Comparison of ENCODE assay signal across 37 mouse cellular contexts in genomic region chr15:32156126-32156525, GRCm38 (mm10). TPM values are rescaled to one million over a fixed set of nuclear protein-coding genes. Genes with fewer than 3 reads are reported as not detected.
DNase-seq lines count a peak whose midpoint lies in the region; ATAC-seq lines count a peak whose summit lies in the region.
"Had no signal": no experiment of that assay in that cellular context is flagged by ENCODE, and none has a peak within 500 bp of the region (broad histone marks: within the 10 kb centered on the region; RNA-seq: fewer than 3 reads in every experiment).

No protein-coding gene starts in this region.

- H3K27ac ChIP-seq in embryonic facial prominence, embryonic 14.5 days (replicated peaks; ENCODE audit: low read depth, low read length): peak overlapping the region; percentile 58
- H3K27ac ChIP-seq in limb, embryonic 15.5 days: peak overlapping the region; percentile 48; the same call in 1 of the 2 replicates
- H3K27ac ChIP-seq: forebrain, embryonic 12.5 days; heart, embryonic 13.5 days; hindbrain, embryonic 10.5 days; hindbrain, embryonic 15.5 days; intestine, embryonic 15.5 days; liver, embryonic 14.5 days; midbrain, embryonic 12.5 days; neural tube, embryonic 12.5 days had no signal

- H3K4me2 ChIP-seq in embryonic facial prominence, embryonic 14.5 days (ENCODE audit: low read depth, low read length): peak overlapping the region; percentile 18; the same call in 1 of the 2 replicates
- 0 out of 2 replicates have a peak overlapping the region, but pooled peaks have one; percentile 13 for H3K4me2 ChIP-seq in limb, embryonic 15.5 days
- H3K4me2 ChIP-seq: forebrain, embryonic 12.5 days; heart, embryonic 13.5 days; hindbrain, embryonic 15.5 days; intestine, embryonic 15.5 days; lung, embryonic 14.5 days; midbrain, embryonic 12.5 days; neural tube, embryonic 12.5 days had no signal

- no peaks in the 10 kb centered on the region for H3K36me3 ChIP-seq in embryonic facial prominence, embryonic 14.5 days (ENCODE audit: control insufficient read depth, insufficient read depth, low read length)
- H3K36me3 ChIP-seq in limb, embryonic 15.5 days: no peaks in the 10 kb centered on the region
- H3K36me3 ChIP-seq: forebrain, embryonic 12.5 days; G1E; heart, embryonic 13.5 days; hindbrain, embryonic 10.5 days; hindbrain, embryonic 15.5 days; intestine, embryonic 15.5 days; midbrain, embryonic 12.5 days; neural tube, embryonic 12.5 days had no signal

- peaks cover 6% of the 10 kb centered on the region; the same call in 1 of the 2 replicates for H3K4me1 ChIP-seq in embryonic facial prominence, embryonic 14.5 days (ENCODE audit: control insufficient read depth, insufficient read depth, low read length)
- H3K4me1 ChIP-seq in limb, embryonic 15.5 days: 0 out of 2 replicates have a peak, but pooled peaks cover 3% of the 10 kb centered on the region
- H3K4me1 ChIP-seq: heart, embryonic 13.5 days; hindbrain, embryonic 10.5 days; hindbrain, embryonic 15.5 days; intestine, embryonic 15.5 days; midbrain, embryonic 12.5 days; neural tube, embryonic 12.5 days had no signal

- H3K9ac ChIP-seq in embryonic facial prominence, embryonic 14.5 days (ENCODE audit: low read depth, low read length): no peak overlapping the region
- H3K9ac ChIP-seq in limb, embryonic 15.5 days: no peak overlapping the region
- H3K9ac ChIP-seq: forebrain, embryonic 12.5 days; forebrain, postnatal 0 days; heart, embryonic 13.5 days; hindbrain, embryonic 15.5 days; intestine, embryonic 15.5 days; liver, embryonic 14.5 days; lung, embryonic 14.5 days; midbrain, embryonic 12.5 days; neural tube, embryonic 12.5 days had no signal

- H3K4me3 ChIP-seq in embryonic facial prominence, embryonic 14.5 days (ENCODE audit: low read depth, low read length): no peak overlapping the region
- H3K4me3 ChIP-seq in limb, embryonic 15.5 days: no peak overlapping the region
- H3K4me3 ChIP-seq: erythroblast, embryonic 14.5 days; forebrain, embryonic 12.5 days; heart, embryonic 13.5 days; hindbrain, embryonic 10.5 days; hindbrain, embryonic 15.5 days; intestine, embryonic 15.5 days; midbrain, embryonic 12.5 days; myocyte; neural tube, embryonic 12.5 days had no signal

- DNase-seq in embryo, embryonic 10.5 days (ENCODE audit: low spot score): peak; percentile 33
- DNase-seq in embryo, embryonic 9.5 days (ENCODE audit: extremely low spot score): no peak
- DNase-seq in embryonic facial prominence, embryonic 14.5 days (ENCODE audit: low spot score): peak; percentile 64
- peak; percentile 14 for DNase-seq in hindlimb bud, embryonic 11.5 days (ENCODE audit: extremely low spot score, low read depth, low spot score)
- no peak for DNase-seq in urinary bladder, postnatal 25 days (ENCODE audit: low spot score)
- DNase-seq in kidney, adult 11 months: no peak
- DNase-seq in layer of hippocampus, adult 9-10 months (ENCODE audit: low spot score): no peak
- DNase-seq: adrenal gland, adult 8-10 months; cerebellum, adult 9-11 months; forebrain, postnatal 0 days; gastrocnemius, postnatal 10 days; heart, postnatal 14 days; kidney, adult 9 months; kidney, postnatal 10 days; layer of hippocampus, adult 9-11 months; liver; lung, embryonic 14.5 days; lung, postnatal 14 days; right cerebral cortex, adult 18-20 months; right cerebral cortex, postnatal 4 days; thymus, adult 2 months; thymus, postnatal 36 days had no signal

- H3K27me3 ChIP-seq in embryonic facial prominence, embryonic 14.5 days (replicated peaks; ENCODE audit: control insufficient read depth, insufficient read depth, low read length): no peaks in the 10 kb centered on the region
- no peaks in the 10 kb centered on the region for H3K27me3 ChIP-seq in limb, embryonic 15.5 days
- H3K27me3 ChIP-seq: heart, embryonic 13.5 days; hindbrain, embryonic 15.5 days; intestine, embryonic 15.5 days; midbrain, embryonic 12.5 days; neural tube, embryonic 12.5 days had no signal

- WGBS in embryonic facial prominence, embryonic 14.5 days: 37% methylated on average over 5 of the region's 5 CpGs
- WGBS in limb, embryonic 15.5 days: 32% methylated on average over 5 of the region's 5 CpGs

- H3K9me3 ChIP-seq in embryonic facial prominence, embryonic 14.5 days (ENCODE audit: control insufficient read depth, low read length): no peaks in the 10 kb centered on the region
- no peaks in the 10 kb centered on the region for H3K9me3 ChIP-seq in limb, embryonic 15.5 days
- H3K9me3 ChIP-seq: forebrain, embryonic 12.5 days; G1E; heart, embryonic 13.5 days; hindbrain, embryonic 10.5 days; hindbrain, embryonic 15.5 days; intestine, embryonic 15.5 days; midbrain, embryonic 12.5 days; neural tube, embryonic 12.5 days had no signal

- no peak for ATAC-seq in embryonic facial prominence, embryonic 14.5 days (ENCODE audit: low read depth)
- peak; percentile 4; the same call in 1 of the 2 replicates for ATAC-seq in limb, embryonic 15.5 days (ENCODE audit: insufficient number of reproducible peaks, low FRiP score, low TSS enrichment, low read depth)
- ATAC-seq: forebrain, postnatal 0 days; intestine, embryonic 15.5 days had no signal

RNA-seq across cellular contexts. Expression of gene Tas2r119, which starts 21.0 kb away (rescaled TPM):
- not detected in 2 replicates for polyA plus RNA-seq in embryonic facial prominence, embryonic 14.5 days (2014; fragmentation: Nextera tagmentation; extraction: Ambion mirVana)
- polyA plus RNA-seq in limb, embryonic 15.5 days (2015; fragmentation: Nextera tagmentation; extraction: Ambion mirVana): 0.17 and 0.29 TPM in 2 replicates
- polyA plus RNA-seq: erythroblast, embryonic 14.5 days; forebrain, embryonic 12.5 days; forebrain, postnatal 0 days; G1E; gonadal fat pad, adult 2 months; heart, embryonic 13.5 days; hindbrain, embryonic 10.5 days; hindbrain, embryonic 15.5 days; intestine, embryonic 15.5 days; large intestine, adult 2 months; liver, embryonic 14.5 days; lung, embryonic 14.5 days; midbrain, embryonic 12.5 days; midbrain, postnatal 0 days; myocyte; neural tube, embryonic 12.5 days; thymus, adult 2 months had no signal

Comparison
In these comparisons a context has a peak if more than half of its experiments do, and no peak if none do; other contexts are left out.
1. DNase-seq: peak in embryo, embryonic 10.5 days (single experiment), embryonic facial prominence, embryonic 14.5 days (single experiment) and hindlimb bud, embryonic 11.5 days (single experiment); none in embryo, embryonic 9.5 days (single experiment), urinary bladder, postnatal 25 days (single experiment), kidney, adult 11 months (single experiment) and layer of hippocampus, adult 9-10 months (single experiment).